Mouse (Mus musculus) spleen, postnatal 36 days (tissue): ENCODE results near the gene Ang2.
"Not testable (repeated sequence)": the region's sequence is repeated elsewhere in the genome, so short reads cannot be mapped to it uniquely, and the experiment has no call there.

Experiments used
- DNase-seq, 2 experiments: peaks; one replicate each; pipeline ENCODE4 v3.0.0; 2022; ENCODE audit warnings: low spot score in 2 of 2, mixed read lengths in 1 of 2

Ang2 gene

DNA sequence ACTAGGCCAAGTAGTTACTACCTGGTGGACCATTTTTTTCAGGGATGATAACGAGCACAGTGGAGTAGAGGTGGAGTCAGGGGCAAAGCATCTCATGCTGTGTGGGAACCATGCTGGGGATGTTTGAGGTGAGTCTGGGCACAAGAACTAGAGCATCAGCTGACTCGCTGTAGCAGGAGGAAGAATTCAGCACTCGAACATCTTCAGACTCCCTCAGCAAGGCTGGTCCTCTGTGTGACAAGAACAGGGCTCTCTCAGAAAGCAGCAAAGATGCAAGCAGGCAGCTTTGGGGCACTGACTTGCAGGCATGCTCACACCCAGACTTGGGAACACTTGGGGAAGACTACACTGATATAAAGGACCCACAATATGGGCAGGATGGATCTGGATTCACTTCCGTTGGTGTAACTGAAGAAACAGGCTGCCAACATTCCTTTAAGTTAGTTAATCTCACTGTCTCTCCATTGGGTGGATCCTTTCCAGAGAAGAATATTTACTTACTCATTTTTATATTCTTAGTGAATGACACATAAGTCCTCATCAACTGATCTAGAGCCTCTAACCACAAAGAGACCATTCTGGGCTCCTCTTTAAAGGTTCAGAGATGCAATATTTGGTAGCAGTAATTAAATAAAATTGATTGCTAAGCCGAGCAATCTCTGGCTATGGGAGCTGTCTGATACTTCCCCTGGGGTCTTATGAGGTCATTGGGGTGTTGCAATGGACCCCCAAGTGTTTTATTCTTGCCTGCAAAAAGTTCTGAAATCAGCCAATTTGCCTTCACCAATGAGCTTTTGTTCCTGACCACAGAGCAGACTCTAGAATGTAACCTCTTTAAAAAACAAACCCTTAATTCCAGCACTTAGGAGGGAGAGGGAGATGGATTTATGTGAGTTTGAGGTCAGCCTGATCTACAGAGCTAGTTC is at the start of gene Ang2:
Gene Ang2 (minus strand): TSS at position 51 of the 926 bp plus-strand sequence.
- no peak for DNase-seq

GRCm38 (mm10) chr14:51247736-51248135 is 48.8 kb upstream of the Ang2 start:
- no peak for DNase-seq

DNA sequence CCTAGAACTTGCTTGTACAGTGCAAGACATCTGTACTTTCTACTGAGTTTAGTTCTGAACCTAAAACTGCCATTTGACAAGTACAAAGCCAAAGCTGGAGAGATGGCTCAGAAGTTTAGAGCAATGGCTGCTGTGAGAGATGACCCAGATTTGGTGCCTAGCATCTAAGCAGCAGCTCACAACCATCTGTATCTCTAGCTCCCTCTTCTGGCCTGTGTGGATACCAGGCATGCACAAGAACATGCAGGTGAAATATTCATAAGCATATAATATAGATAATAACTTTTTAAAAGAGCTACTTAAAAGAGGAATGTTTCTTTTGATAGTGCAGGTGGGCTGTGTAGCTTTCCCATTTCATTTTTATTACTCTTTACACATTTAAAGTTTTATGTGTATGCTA is 42.0 kb upstream of the Ang2 start:
- peak; percentile 36 to 52 for DNase-seq

DNA sequence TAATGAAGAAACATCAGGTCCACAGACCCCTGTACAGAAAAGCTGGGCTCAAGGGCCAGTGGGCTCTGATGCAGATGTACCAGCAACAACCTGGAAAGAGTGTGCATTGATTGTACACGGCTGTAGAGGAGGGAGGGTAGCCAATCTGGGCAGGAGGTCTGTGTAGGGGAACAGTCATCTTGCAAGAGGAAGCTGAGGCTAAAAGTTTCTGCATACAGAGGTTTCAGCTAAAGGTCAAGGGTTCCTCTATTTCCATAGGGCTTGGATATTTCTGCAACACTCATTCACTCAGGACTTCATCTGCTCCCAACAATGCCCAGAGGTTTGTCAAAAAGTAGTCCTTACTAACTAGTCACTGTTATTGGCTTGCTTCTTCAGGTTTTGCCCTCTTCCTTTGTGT is 38.5 kb upstream of the Ang2 start:
- DNase-seq = not testable (repeated sequence)

DNA sequence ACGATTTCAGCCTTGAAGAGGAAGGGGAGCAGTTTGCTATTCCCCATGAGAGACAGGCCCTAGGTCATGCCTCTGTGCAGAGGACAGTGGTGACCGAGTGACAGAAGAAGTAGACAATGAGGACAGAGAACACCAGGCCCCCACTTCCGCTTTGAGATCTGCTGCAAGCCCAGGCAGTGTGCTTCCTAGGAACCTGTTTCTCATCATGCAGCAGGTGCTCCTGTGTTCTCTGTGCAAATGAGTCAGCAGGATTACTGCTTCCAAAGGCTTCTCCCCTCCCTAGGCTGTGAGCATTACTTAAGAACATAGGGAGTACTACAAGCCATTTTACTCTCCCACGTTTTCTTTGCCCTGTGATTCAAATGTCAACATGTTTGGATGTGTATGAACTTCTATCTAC is 30.7 kb upstream of the Ang2 start:
- not testable (repeated sequence) for DNase-seq

DNA sequence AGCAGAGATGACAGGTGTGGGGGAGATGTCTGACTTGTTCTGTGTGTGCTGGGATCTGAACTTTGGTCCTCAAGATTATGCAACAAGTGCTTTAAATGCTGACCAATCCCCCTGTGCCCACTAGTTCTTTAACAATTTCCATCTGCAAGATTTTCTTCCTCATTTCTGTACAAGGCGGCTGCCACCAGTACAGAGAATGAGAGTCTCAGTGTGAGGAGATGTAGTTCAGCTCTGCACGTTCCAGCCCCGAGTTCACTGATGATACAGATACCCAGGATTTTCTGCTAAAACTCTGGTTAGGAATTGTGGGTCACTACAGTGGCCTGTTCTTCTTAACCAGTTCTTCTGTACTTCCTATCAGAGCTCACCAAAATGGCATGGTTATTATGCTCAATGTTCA is 21.1 kb upstream of the Ang2 start:
- not testable (repeated sequence) for DNase-seq

GRCm38 (mm10) chr14:51203115-51203514 is 4.2 kb upstream of the Ang2 start, which contains the start of gene Ear14:
Ear14 (plus strand) TSS chr14:51203391.
- no peak for DNase-seq

DNA sequence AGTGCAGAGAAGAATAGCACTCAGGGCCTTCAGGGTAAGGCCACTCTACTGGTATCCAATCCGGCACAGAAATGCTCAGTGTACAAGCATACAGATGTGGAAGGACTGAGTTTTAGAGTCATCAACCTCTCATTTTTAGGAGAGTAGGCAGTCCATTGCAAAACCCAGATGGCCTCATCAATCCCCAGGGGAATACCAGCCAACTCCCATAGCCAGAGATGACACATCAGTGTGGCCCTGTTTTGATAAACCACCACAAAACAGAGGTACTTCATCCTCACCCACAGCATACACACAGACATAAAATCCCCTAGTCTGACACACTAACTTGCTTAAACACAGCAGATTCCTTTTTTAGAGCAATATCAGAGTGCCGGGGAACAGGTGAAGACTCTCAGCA is 1.5 kb upstream of the Ang2 start:
- DNase-seq = no peak

- no peak for DNase-seq
Measured at GRCm38 (mm10) chr14:51200054-51200453, 1.1 kb upstream of the Ang2 start.

- no peak for DNase-seq
Measured at GRCm38 (mm10) chr14:51195681-51196080, 3.3 kb downstream of the Ang2 start.

GRCm38 (mm10) chr14:51181051-51181450 is 17.9 kb downstream of the Ang2 start:
- not testable (repeated sequence) for DNase-seq

GRCm38 (mm10) chr14:51173843-51174242 is 25.1 kb downstream of the Ang2 start:
- no peak for DNase-seq

- not testable (repeated sequence) for DNase-seq
Measured at GRCm38 (mm10) chr14:51172947-51173346, 26.0 kb downstream of the Ang2 start.

- DNase-seq = not testable (repeated sequence)
Measured at GRCm38 (mm10) chr14:51172095-51172865, 26.7 kb downstream of the Ang2 start.

DNA sequence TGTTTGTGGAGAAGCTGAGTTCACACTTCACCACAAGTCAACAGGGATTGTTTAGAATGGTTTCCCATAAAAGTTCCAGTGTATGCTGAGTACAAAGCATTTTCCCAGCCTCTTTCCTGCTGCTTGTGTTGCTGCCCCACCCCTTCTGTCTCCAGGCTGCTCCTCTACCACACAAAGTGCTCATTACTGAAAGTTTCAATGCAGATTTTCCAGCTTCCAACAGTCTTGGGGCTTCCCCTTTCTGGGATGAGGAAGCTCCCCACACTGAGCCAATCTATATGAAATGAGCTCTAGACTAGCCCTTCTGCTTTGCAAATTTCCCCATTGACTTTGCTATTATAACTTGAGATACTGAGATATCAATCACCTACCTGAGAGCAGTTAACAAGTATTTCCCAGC is 32.9 kb downstream of the Ang2 start:
- DNase-seq = no peak

- DNase-seq = no peak
Measured at GRCm38 (mm10) chr14:51165435-51165834, 33.5 kb downstream of the Ang2 start.

GRCm38 (mm10) chr14:51163323-51163722 is 35.6 kb downstream of the Ang2 start:
- not testable (repeated sequence) for DNase-seq

DNA sequence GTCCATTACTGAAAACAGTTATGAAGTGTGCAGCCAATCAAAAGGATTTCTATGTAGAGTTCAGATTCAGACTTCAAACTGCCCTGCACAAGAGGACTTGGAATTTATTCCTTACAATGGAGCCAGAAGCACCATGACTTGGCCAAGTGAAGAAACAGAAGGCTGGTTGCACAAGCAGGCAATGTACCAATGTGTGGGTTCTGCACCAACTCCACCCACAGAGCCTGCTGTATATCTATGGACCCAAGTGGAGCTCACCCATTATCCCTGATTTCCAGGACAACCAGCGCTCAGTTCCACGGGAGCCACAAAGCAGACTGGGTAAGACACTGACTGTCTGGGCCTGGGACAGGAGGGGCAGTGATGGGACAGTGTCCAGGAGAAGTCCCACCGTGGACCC is 37.0 kb downstream of the Ang2 start, which contains the start of gene Rnase2b:
Gene Rnase2b (plus strand): TSS at position 285 of the 400 bp plus-strand sequence.
- not testable (repeated sequence) for DNase-seq

- DNase-seq = no peak
Measured at GRCm38 (mm10) chr14:51157072-51157471, 41.9 kb downstream of the Ang2 start.

GRCm38 (mm10) chr14:51156736-51157068 is 42.2 kb downstream of the Ang2 start:
- DNase-seq = no peak

- DNase-seq = no peak
Measured at GRCm38 (mm10) chr14:51156056-51156735, 42.8 kb downstream of the Ang2 start.
